Mouse (Mus musculus) CH12.LX (cell line): ENCODE measurements around the gene Rpl18a. TPM values are rescaled to one million over a fixed set of nuclear protein-coding genes. Genes with fewer than 3 reads are reported as not detected.

Source experiments
- DNase-seq: peaks from one replicate; pipeline ENCODE4 v3.0.0-alpha.2; 2013; ENCODE audit errors: extremely low read depth
- H3K27ac ChIP-seq: 2 replicates; pipeline ENCODE4 v1.5.1; 2012; ENCODE audit warnings: low read depth, mild to moderate bottlenecking, control low read depth, moderate library complexity; ENCODE audit not compliant: insufficient read depth
- H3K27me3 ChIP-seq: replicated peaks from 2 replicates; pipeline ENCODE3; 2012; ENCODE audit warnings: inconsistent platforms
- H3K36me3 ChIP-seq, 2 experiments: replicated peaks in 1 of 2; 2 replicates each; pipeline versions ENCODE3 to v1.6.1; 2012; ENCODE audit warnings: inconsistent platforms in 1 of 2, low read length in 1 of 2, mild to moderate bottlenecking in 1 of 2, mixed read lengths in 1 of 2, moderate library complexity in 1 of 2; ENCODE audit not compliant: control insufficient read depth in 1 of 2, insufficient read depth in 1 of 2
- H3K4me1 ChIP-seq, 2 experiments: 2 replicates each; pipeline ENCODE4 v1.6.1; 2012; ENCODE audit warnings: inconsistent platforms in 1 of 2, moderate library complexity in 1 of 2; ENCODE audit not compliant: insufficient read depth in 2 of 2, control insufficient read depth in 1 of 2
- H3K4me2 ChIP-seq: 2 replicates; pipeline ENCODE4 v1.6.1; 2012; ENCODE audit warnings: low read depth, mild to moderate bottlenecking, control low read depth; ENCODE audit not compliant: poor library complexity, insufficient read depth, severe bottlenecking
- H3K4me3 ChIP-seq, 3 experiments: fragments of 150-350 bp in 1 of 3; sonication (generic) in 1 of 3; replicated peaks in 1 of 3; 2 replicates each; pipeline versions ENCODE3 to v1.5.1; 2011 to 2012; ENCODE audit warnings: low read depth in 2 of 3, low read length in 2 of 3, mild to moderate bottlenecking in 2 of 3, moderate library complexity in 2 of 3, control low read depth in 1 of 3, improper control_type of control experiment in 1 of 3, inconsistent platforms in 1 of 3, mixed read lengths in 1 of 3; ENCODE audit not compliant: poor library complexity in 1 of 3
- H3K79me2 ChIP-seq: replicated peaks from 2 replicates; pipeline ENCODE4 v1.6.1; 2012; ENCODE audit warnings: mild to moderate bottlenecking, moderate library complexity; ENCODE audit not compliant: control insufficient read depth, poor library complexity, insufficient read depth, severe bottlenecking; ENCODE audit errors: extremely low read depth
- H3K9ac ChIP-seq: 2 replicates; pipeline ENCODE4 v1.6.1; 2012; ENCODE audit warnings: low read depth, mild to moderate bottlenecking, control low read depth, moderate library complexity; ENCODE audit not compliant: insufficient read depth
- H3K9me3 ChIP-seq: replicated peaks from 2 replicates; pipeline ENCODE3; 2012; ENCODE audit warnings: low read length, inconsistent platforms, mixed read lengths
- CHD1 ChIP-seq: IDR thresholded peaks from 2 replicates; pipeline ENCODE4 v1.6.1; 2012; ENCODE audit warnings: low read depth, low read length, improper control_type of control experiment, inconsistent platforms
- CTCF ChIP-seq, 2 experiments: IDR thresholded peaks in 1 of 2; conservative IDR thresholded peaks in 1 of 2; 2 replicates each; pipeline ENCODE4 v1.5.1; 2011 to 2012; ENCODE audit warnings: low read depth in 2 of 2, low read length in 2 of 2, improper control_type of control experiment in 1 of 2, inconsistent platforms in 1 of 2, mild to moderate bottlenecking in 1 of 2, moderate library complexity in 1 of 2
- EP300 ChIP-seq: IDR thresholded peaks from 2 replicates; pipeline ENCODE4 v1.6.1; 2011; ENCODE audit warnings: low read length, improper control_type of control experiment
- KAT2A ChIP-seq: IDR thresholded peaks from 2 replicates; pipeline ENCODE4 v1.6.1; 2012; ENCODE audit warnings: low read length, improper control_type of control experiment, inconsistent platforms; ENCODE audit not compliant: insufficient replicate concordance
- MAZ ChIP-seq: IDR thresholded peaks from 2 replicates; pipeline ENCODE4 v1.6.1; 2012; ENCODE audit warnings: low read depth, mild to moderate bottlenecking, inconsistent platforms, low read length, improper control_type of control experiment, moderate library complexity
- MXI1 ChIP-seq: IDR thresholded peaks from 2 replicates; pipeline ENCODE4 v1.6.1; 2011; ENCODE audit warnings: mild to moderate bottlenecking, low read depth, low read length, improper control_type of control experiment
- MYC ChIP-seq: IDR thresholded peaks from 2 replicates; pipeline ENCODE4 v1.6.1; 2011; ENCODE audit warnings: low read depth, mild to moderate bottlenecking, improper control_type of control experiment, low read length
- NELFE ChIP-seq: IDR thresholded peaks from 2 replicates; pipeline ENCODE4 v1.6.1; 2011; ENCODE audit warnings: low read depth, low read length, improper control_type of control experiment
- NRF1 ChIP-seq: IDR thresholded peaks from 2 replicates; pipeline ENCODE4 v1.6.1; 2014; ENCODE audit warnings: low read depth, mild to moderate bottlenecking, inconsistent platforms, low read length, improper control_type of control experiment, moderate library complexity
- POLR2AphosphoS2 ChIP-seq: IDR thresholded peaks from 2 replicates; pipeline ENCODE4 v1.6.1; 2011; ENCODE audit warnings: low read depth, low read length, improper control_type of control experiment
- SIN3A ChIP-seq: IDR thresholded peaks from 2 replicates; pipeline ENCODE4 v1.6.1; 2012; ENCODE audit warnings: low read length, improper control_type of control experiment, inconsistent platforms
- USF2 ChIP-seq: conservative IDR thresholded peaks from 2 replicates; pipeline ENCODE4 v1.6.1; 2011; ENCODE audit warnings: low read depth, low read length, improper control_type of control experiment
- ZKSCAN1 ChIP-seq: IDR thresholded peaks from 2 replicates; pipeline ENCODE4 v1.6.1; 2012; ENCODE audit warnings: low read depth, inconsistent platforms, low read length, improper control_type of control experiment, borderline replicate concordance
- ZNF384 ChIP-seq: IDR thresholded peaks from 2 replicates; pipeline ENCODE4 v1.6.1; 2012; ENCODE audit warnings: low read depth, low read length, improper control_type of control experiment, inconsistent platforms
- dilution Hi-C: fragments of 300-500 bp; cut with MboI; formaldehyde crosslinking; loops from 2 replicates; pipeline ENCODE4 v1.14.3; 2020; ENCODE audit warnings: low sequenced_read_pairs; ENCODE audit not compliant: extremely low pct_unique_long_range_greater_than_20kb, extremely low pct_ligation_motif_present
- in situ Hi-C: fragments of 300-500 bp; cut with MboI; formaldehyde crosslinking; loops from 3 replicates; pipeline ENCODE4 v1.14.3; 2019; ENCODE audit warnings: low sequenced_read_pairs, low pct_ligation_motif_present, low pct_unique_long_range_greater_than_20kb, mixed read lengths
- polyA plus RNA-seq: library from polyadenylated mRNA; unstranded; fragments of >175 nt; gene quantifications from 2 replicates; pipeline ENCODE4 v1.2.1, GENCODE M21; 2012; ENCODE audit warnings: low read depth; ENCODE audit not compliant: insufficient read length
- total RNA-seq, 2 experiments: library from RNA; depleted of rRNA; stranded (reverse); fragments of 300-350 nt in 1 of 2; fragments of >200 nt in 1 of 2; gene quantifications; 2 replicates each; pipeline ENCODE4 v1.2.3; 2012 to 2014

The Rpl18a gene
- total and polyA plus RNA-seq, 3 experiments, result 2,035 to 5,917 (median 3,837) TPM

- H3K36me3 ChIP-seq, result peaks cover 34 to 61% of the 10 kb centered on the region in 2 experiments
- in situ Hi-C loops, result no loop called here
- no peak for TF ChIP-seq USF2
- no peak for TF ChIP-seq MXI1
- TF ChIP-seq ZKSCAN1, result no peak
- no peak for TF ChIP-seq POLR2AphosphoS2
- TF ChIP-seq MAZ, result no peak
- TF ChIP-seq NELFE, result no peak
- TF ChIP-seq CTCF (conservative IDR thresholded peaks at IDR 0.05 in 1 of 2, IDR thresholded peaks at IDR 0.05 in 1 of 2; ENCODE audit: low read depth in 2 of 2, low read length in 2 of 2), result peak in 1 of 2 experiments; percentile 29; a peak in 2 of 4 replicates
- 0 out of 2 replicates have a peak, but pooled peaks have one; percentile 56 for TF ChIP-seq MYC
- TF ChIP-seq KAT2A, result no peak
- no peak for TF ChIP-seq ZNF384
- TF ChIP-seq NRF1, result no peak
- no peak for TF ChIP-seq SIN3A
- TF ChIP-seq, all 38 proteins: peak for 2
Observed at GRCm38 (mm10) chr8:70920049-70920922, 23.1 kb upstream of the Rpl18a start.

GRCm38 (mm10) chr8:70914704-70915103 is 17.5 kb upstream of the Rpl18a start:
- H3K4me3 ChIP-seq, result no peak overlapping the region
- H3K36me3 ChIP-seq, result peaks cover 80 to 91% of the 10 kb centered on the region in 2 experiments
- H3K79me2 ChIP-seq, result 0 out of 2 replicates have a peak, but pooled peaks cover 6% of the 10 kb centered on the region
- no peaks in the 10 kb centered on the region for H3K9me3 ChIP-seq
- H3K27me3 ChIP-seq, result no peaks in the 10 kb centered on the region
- no peak overlapping the region for H3K9ac ChIP-seq
- dilution Hi-C loops (no loop called here), in situ Hi-C loops (no loop called here)
- TF ChIP-seq EP300 (no peak), CHD1 (no peak)
- no peak for DNase-seq
- H3K4me2 ChIP-seq, result no peak overlapping the region
- H3K27ac ChIP-seq, result no peak overlapping the region
- peaks cover 0 to 8% of the 10 kb centered on the region in 2 experiments; a peak in 2 of 4 replicates for H3K4me1 ChIP-seq

More at GRCm38 (mm10) chr8:70920049-70920922, 23.1 kb upstream of the Rpl18a start:
- Histone ChIP-seq H3K4me1 (no peaks in the 10 kb centered on the region), H3K9me3 (no peaks in the 10 kb centered on the region), H3K27me3 (no peaks in the 10 kb centered on the region), H3K27ac (no peak overlapping the region), H3K4me3 (no peak overlapping the region), H3K9ac (no peak overlapping the region), H3K4me2 (no peak overlapping the region), H3K79me2 (no peaks in the 10 kb centered on the region)
- no peak for DNase-seq
- dilution Hi-C loops, result no loop called here
